Mouse (Mus musculus): ENCODE results near the gene Nck2. TPM values are rescaled to one million over a fixed set of nuclear protein-coding genes. Genes with fewer than 3 reads are reported as not detected.

Gene Nck2
- polyA plus RNA-seq, 1 experiment: 19.1 TPM

DNA sequence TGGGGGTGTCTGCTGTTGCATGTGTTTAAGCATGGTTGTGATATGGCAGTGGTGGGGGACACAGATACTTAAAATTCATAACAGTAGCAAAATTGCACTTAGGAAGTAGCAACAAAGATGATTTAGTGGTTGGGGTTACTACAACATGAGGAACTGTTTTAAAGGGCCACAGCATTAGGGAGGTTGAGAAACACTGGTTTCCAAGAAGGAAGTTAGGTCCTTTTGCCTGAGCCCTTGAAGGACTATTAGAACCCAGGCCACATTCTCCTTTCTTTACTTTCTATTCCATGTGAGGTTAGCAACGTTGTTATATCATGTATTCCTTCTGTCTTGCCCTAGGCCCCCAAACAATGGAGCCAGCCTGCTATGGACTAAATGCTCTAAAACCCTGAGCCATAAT, 63.4 kb downstream of the Nck2 start:
- DNase-seq: no peak
- Histone ChIP-seq H3K27me3 (replicated peaks; ENCODE audit: control insufficient read depth, insufficient read depth, low read length) (no peaks in the 10 kb centered on the region), H3K36me3 (ENCODE audit: control insufficient read depth, insufficient read depth, low read length) (no peaks in the 10 kb centered on the region), H3K27ac (ENCODE audit: insufficient read depth, low read depth, low read length) (no peak overlapping the region), H3K4me3 (ENCODE audit: insufficient read depth, low read depth, low read length) (no peak overlapping the region), H3K4me1 (ENCODE audit: control insufficient read depth, insufficient read depth, low read length) (peaks cover 10% of the 10 kb centered on the region; the same call in 1 of the 2 replicates)
- TF ChIP-seq CTCF (conservative IDR thresholded peaks at IDR 0.05; ENCODE audit: insufficient read depth, insufficient read length, low read depth, low read length) (no peak), POLR2A (IDR thresholded peaks at IDR 0.05; ENCODE audit: low read depth, low read length) (no peak)
- 83% methylated on average over 1 of the region's 1 CpGs for WGBS

- H3K36me3 ChIP-seq (ENCODE audit: control insufficient read depth, insufficient read depth, low read length): no peaks in the 10 kb centered on the region
- H3K27me3 ChIP-seq (replicated peaks; ENCODE audit: control insufficient read depth, insufficient read depth, low read length): no peaks in the 10 kb centered on the region
- 92% methylated on average over 12 of the region's 12 CpGs for WGBS
- DNase-seq: no peak
- no peak overlapping the region for H3K4me3 ChIP-seq (ENCODE audit: insufficient read depth, low read depth, low read length)
- peaks cover 3% of the 10 kb centered on the region; the same call in 1 of the 2 replicates for H3K4me1 ChIP-seq (ENCODE audit: control insufficient read depth, insufficient read depth, low read length)
- no peak overlapping the region for H3K27ac ChIP-seq (ENCODE audit: insufficient read depth, low read depth, low read length)
- TF ChIP-seq POLR2A (IDR thresholded peaks at IDR 0.05; ENCODE audit: low read depth, low read length): no peak
- no peak for TF ChIP-seq CTCF (conservative IDR thresholded peaks at IDR 0.05; ENCODE audit: insufficient read depth, insufficient read length, low read depth, low read length)
Observed at GRCm38 (mm10) chr1:43511256-43511655, 66.9 kb downstream of the Nck2 start.

- Histone ChIP-seq H3K4me1 (ENCODE audit: control insufficient read depth, insufficient read depth, low read length) (peaks cover 2% of the 10 kb centered on the region; the same call in 1 of the 2 replicates), H3K4me3 (ENCODE audit: insufficient read depth, low read depth, low read length) (no peak overlapping the region), H3K27ac (ENCODE audit: insufficient read depth, low read depth, low read length) (no peak overlapping the region), H3K27me3 (replicated peaks; ENCODE audit: control insufficient read depth, insufficient read depth, low read length) (no peaks in the 10 kb centered on the region), H3K36me3 (ENCODE audit: control insufficient read depth, insufficient read depth, low read length) (no peaks in the 10 kb centered on the region)
- no peak for DNase-seq
- 93% methylated on average over 8 of the region's 8 CpGs for WGBS
- TF ChIP-seq POLR2A (IDR thresholded peaks at IDR 0.05; ENCODE audit: low read depth, low read length): no peak
- TF ChIP-seq CTCF (conservative IDR thresholded peaks at IDR 0.05; ENCODE audit: insufficient read depth, insufficient read length, low read depth, low read length): no peak
Observed at GRCm38 (mm10) chr1:43511667-43512066, 67.3 kb downstream of the Nck2 start.

GRCm38 (mm10) chr1:43517405-43517804, 73.0 kb downstream of the Nck2 start:
- no peak for TF ChIP-seq POLR2A (IDR thresholded peaks at IDR 0.05; ENCODE audit: low read depth, low read length)
- TF ChIP-seq CTCF (conservative IDR thresholded peaks at IDR 0.05; ENCODE audit: insufficient read depth, insufficient read length, low read depth, low read length): no peak
- Histone ChIP-seq H3K36me3 (ENCODE audit: control insufficient read depth, insufficient read depth, low read length) (no peaks in the 10 kb centered on the region), H3K4me1 (ENCODE audit: control insufficient read depth, insufficient read depth, low read length) (no peaks in the 10 kb centered on the region), H3K27me3 (replicated peaks; ENCODE audit: control insufficient read depth, insufficient read depth, low read length) (no peaks in the 10 kb centered on the region), H3K27ac (ENCODE audit: insufficient read depth, low read depth, low read length) (no peak overlapping the region), H3K4me3 (ENCODE audit: insufficient read depth, low read depth, low read length) (no peak overlapping the region)
- 99% methylated on average over 3 of the region's 3 CpGs for WGBS
- DNase-seq: no peak

GRCm38 (mm10) chr1:43520216-43520988, 76.0 kb downstream of the Nck2 start:
- DNase-seq: no peak
- 95% methylated on average over 1 of the region's 1 CpGs for WGBS
- no peaks in the 10 kb centered on the region for H3K4me1 ChIP-seq (ENCODE audit: control insufficient read depth, insufficient read depth, low read length)
- H3K36me3 ChIP-seq (ENCODE audit: control insufficient read depth, insufficient read depth, low read length): no peaks in the 10 kb centered on the region
- no peaks in the 10 kb centered on the region for H3K27me3 ChIP-seq (replicated peaks; ENCODE audit: control insufficient read depth, insufficient read depth, low read length)
- TF ChIP-seq CTCF (conservative IDR thresholded peaks at IDR 0.05; ENCODE audit: insufficient read depth, insufficient read length, low read depth, low read length) (no peak), POLR2A (IDR thresholded peaks at IDR 0.05; ENCODE audit: low read depth, low read length) (no peak)
- H3K4me3 ChIP-seq (ENCODE audit: insufficient read depth, low read depth, low read length): no peak overlapping the region
- H3K27ac ChIP-seq (ENCODE audit: insufficient read depth, low read depth, low read length): no peak overlapping the region

GRCm38 (mm10) chr1:43520989-43521371, 76.6 kb downstream of the Nck2 start:
- 89% methylated on average over 3 of the region's 3 CpGs for whole genome bisulfite sequencing
- H3K27me3 ChIP-seq (replicated peaks; ENCODE audit: control insufficient read depth, insufficient read depth, low read length): no peaks in the 10 kb centered on the region
- TF ChIP-seq CTCF (conservative IDR thresholded peaks at IDR 0.05; ENCODE audit: insufficient read depth, insufficient read length, low read depth, low read length): no peak
- TF ChIP-seq POLR2A (IDR thresholded peaks at IDR 0.05; ENCODE audit: low read depth, low read length): no peak
- no peaks in the 10 kb centered on the region for H3K4me1 ChIP-seq (ENCODE audit: control insufficient read depth, insufficient read depth, low read length)
- H3K4me3 ChIP-seq (ENCODE audit: insufficient read depth, low read depth, low read length): no peak overlapping the region
- no peak overlapping the region for H3K27ac ChIP-seq (ENCODE audit: insufficient read depth, low read depth, low read length)
- DNase-seq: no peak
- no peaks in the 10 kb centered on the region for H3K36me3 ChIP-seq (ENCODE audit: control insufficient read depth, insufficient read depth, low read length)

GRCm38 (mm10) chr1:43521512-43521911, 77.1 kb downstream of the Nck2 start:
- no peaks in the 10 kb centered on the region for H3K4me1 ChIP-seq (ENCODE audit: control insufficient read depth, insufficient read depth, low read length)
- H3K36me3 ChIP-seq (ENCODE audit: control insufficient read depth, insufficient read depth, low read length): no peaks in the 10 kb centered on the region
- no peak for DNase-seq
- H3K27me3 ChIP-seq (replicated peaks; ENCODE audit: control insufficient read depth, insufficient read depth, low read length): no peaks in the 10 kb centered on the region
- TF ChIP-seq POLR2A (IDR thresholded peaks at IDR 0.05; ENCODE audit: low read depth, low read length) (no peak), CTCF (conservative IDR thresholded peaks at IDR 0.05; ENCODE audit: insufficient read depth, insufficient read length, low read depth, low read length) (no peak)
- H3K27ac ChIP-seq (ENCODE audit: insufficient read depth, low read depth, low read length): no peak overlapping the region
- no peak overlapping the region for H3K4me3 ChIP-seq (ENCODE audit: insufficient read depth, low read depth, low read length)
- WGBS: 84% methylated on average over 3 of the region's 3 CpGs

All from kidney, adult 2 months (tissue).